Mouse (Mus musculus) forebrain, embryonic 16.5 days (tissue): Measurements from ENCODE around the gene Rhbdf2. TPM values are rescaled to one million over a fixed set of nuclear protein-coding genes. Genes with fewer than 3 reads are reported as not detected.
A peak's percentile ranks its signal among the peaks of the same experiment; 100 is the strongest.

Experiments used
- ATAC-seq: fragments of 200-750 bp; cut with Nextera tagmentation; 2 replicates; pipeline ENCODE4 v1.8.0; 2017; ENCODE audit warnings: mild to moderate bottlenecking, moderate library complexity
- H3K27ac ChIP-seq: fragments of 300-500 bp; sonication (generic); 2 replicates; pipeline ENCODE4 v1.5.1; 2014; ENCODE audit warnings: low read length, control low read depth
- H3K27me3 ChIP-seq: fragments of 300-500 bp; sonication (generic); replicated peaks from 2 replicates; pipeline ENCODE4 v1.6.1; 2014; ENCODE audit warnings: low read length; ENCODE audit not compliant: control insufficient read depth, insufficient read depth
- H3K36me3 ChIP-seq: fragments of 300-500 bp; sonication (generic); 2 replicates; pipeline ENCODE4 v1.6.1; 2014; ENCODE audit not compliant: control insufficient read depth, insufficient read depth
- H3K4me1 ChIP-seq: fragments of 300-500 bp; sonication (generic); replicated peaks from 2 replicates; pipeline ENCODE4 v1.6.1; 2014; ENCODE audit warnings: low read length; ENCODE audit not compliant: control insufficient read depth, insufficient read depth
- H3K4me2 ChIP-seq: fragments of 300-500 bp; sonication (generic); 2 replicates; pipeline ENCODE4 v1.6.1; 2014; ENCODE audit warnings: mild to moderate bottlenecking, low read length, control low read depth
- H3K4me3 ChIP-seq: fragments of 300-500 bp; sonication (generic); replicated peaks from 2 replicates; pipeline ENCODE4 v1.5.1; 2014; ENCODE audit warnings: mild to moderate bottlenecking, low read length, control low read depth
- H3K9ac ChIP-seq: fragments of 300-500 bp; sonication (generic); replicated peaks from 2 replicates; pipeline ENCODE4 v1.6.1; 2014; ENCODE audit warnings: low read depth, low read length, control low read depth
- H3K9me3 ChIP-seq: fragments of 300-500 bp; sonication (generic); 2 replicates; pipeline ENCODE4 v1.6.1; 2016; ENCODE audit warnings: low read length; ENCODE audit not compliant: control insufficient read depth
- WGBS: fragments of 180-500 bp; shearing (Covaris S2); extraction: QIAGEN DNeasy Blood & Tissue Kit; methylation state at CpG from one replicate; pipeline ENCODE4 v1.1.7; 2014; 5-methylcytosine and 5-hydroxymethylcytosine counted together
- polyA plus RNA-seq: library from polyadenylated mRNA; unstranded; fragments of >200 nt; fragmentation: Nextera tagmentation; extraction: Ambion mirVana; gene quantifications from 2 replicates; pipeline ENCODE4 v1.2.1, GENCODE M21; 2015

Rhbdf2 gene
- polyA plus RNA-seq, 1 experiment from 2014 or later: 1.0 TPM

DNA sequence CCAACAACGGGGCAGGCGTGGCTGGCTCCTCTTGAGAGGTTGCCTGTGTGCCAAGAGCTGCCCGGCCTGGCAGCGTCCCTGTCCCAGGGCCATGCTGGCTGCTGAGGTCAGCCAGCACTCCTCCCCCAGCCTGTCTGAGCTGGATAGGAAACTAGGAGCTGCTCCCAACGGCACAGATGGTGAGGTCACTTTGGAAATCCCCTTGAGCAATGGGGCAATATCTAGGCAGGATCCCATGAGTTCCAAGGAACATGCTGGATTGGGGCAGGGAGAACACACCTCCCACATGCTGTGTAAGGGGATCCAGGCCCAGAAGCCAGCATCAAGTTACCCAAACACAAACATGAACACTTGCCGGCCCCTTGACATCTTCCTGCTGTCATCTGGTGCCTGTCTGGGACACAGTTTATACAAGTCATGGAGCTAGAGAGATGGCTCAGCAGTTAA lies 5.5 kb downstream of the Rhbdf2 start:
- peaks cover 26% of the 10 kb centered on the region for H3K4me1 ChIP-seq
- H3K4me2 ChIP-seq: no peak overlapping the region
- H3K9me3 ChIP-seq: no peaks in the 10 kb centered on the region
- H3K36me3 ChIP-seq: no peaks in the 10 kb centered on the region
- no peak overlapping the region for H3K27ac ChIP-seq
- H3K27me3 ChIP-seq: peaks cover 23% of the 10 kb centered on the region
- WGBS: 40% methylated on average over 6 of the region's 6 CpGs
- H3K9ac ChIP-seq: no peak overlapping the region
- no peak overlapping the region for H3K4me3 ChIP-seq
- peak; percentile 30; the same call in 1 of the 2 replicates for ATAC-seq

DNA sequence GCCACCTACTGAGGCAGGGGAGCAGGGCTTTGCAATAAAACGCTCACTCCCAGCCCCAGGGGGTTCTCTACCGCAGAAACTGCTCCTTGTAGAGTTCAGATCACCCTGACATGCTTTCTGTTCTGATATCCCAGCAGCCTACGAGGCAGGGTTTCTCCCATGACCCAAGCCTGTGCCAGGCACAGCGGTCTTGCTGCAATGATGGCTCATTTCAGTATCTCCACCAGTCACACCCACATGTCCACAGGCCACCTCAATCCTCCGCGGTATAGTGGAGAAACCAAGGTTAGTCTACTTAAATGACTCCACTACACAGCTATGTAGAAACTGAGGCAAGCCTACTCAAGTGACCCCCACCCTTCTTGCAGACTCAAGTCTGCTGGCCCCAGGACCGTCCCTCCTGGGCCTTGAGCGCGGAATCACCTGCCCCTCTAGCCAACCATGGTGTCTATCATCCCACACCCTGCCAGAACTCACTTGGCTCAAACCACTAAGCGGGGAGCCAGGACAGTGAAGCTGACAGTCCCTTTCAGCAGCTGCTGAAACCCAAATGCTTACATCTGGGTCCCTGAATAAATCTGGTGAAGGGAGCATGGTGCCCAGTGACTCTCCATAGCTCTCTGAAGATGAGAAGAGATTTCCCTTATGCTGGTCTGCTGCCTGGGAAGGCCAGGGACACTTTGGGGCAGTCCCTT lies 6.1 kb downstream of the Rhbdf2 start:
- no peak for ATAC-seq
- Histone ChIP-seq H3K36me3 (no peaks in the 10 kb centered on the region), H3K9me3 (no peaks in the 10 kb centered on the region), H3K9ac (no peak overlapping the region), H3K4me2 (no peak overlapping the region), H3K4me3 (no peak overlapping the region), H3K27me3 (peaks cover 23% of the 10 kb centered on the region), H3K27ac (no peak overlapping the region), H3K4me1 (peaks cover 31% of the 10 kb centered on the region)
- 80% methylated on average over 10 of the region's 10 CpGs for WGBS

DNA sequence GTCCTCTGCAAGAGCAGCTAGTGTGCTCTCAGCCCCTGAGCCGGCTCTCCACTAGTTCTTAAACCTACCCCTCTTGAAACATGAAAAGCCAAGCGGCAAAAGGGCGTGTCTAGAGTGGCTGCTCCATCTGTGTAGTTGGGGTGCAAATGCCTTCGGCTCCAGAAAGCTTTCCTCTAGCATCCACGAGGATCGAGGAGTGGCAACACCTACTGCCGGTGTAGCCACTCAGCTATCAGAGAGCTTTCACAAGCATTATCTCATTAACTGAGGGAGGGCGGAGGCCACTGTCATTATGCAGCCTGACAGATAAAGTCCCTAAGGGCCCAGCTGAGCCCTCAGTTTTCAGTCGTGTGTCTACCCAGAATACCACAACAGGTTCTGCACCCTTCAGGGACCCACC lies 6.7 kb downstream of the Rhbdf2 start:
- no peak for ATAC-seq
- no peak overlapping the region for H3K4me2 ChIP-seq
- 44% methylated on average over 9 of the region's 9 CpGs for WGBS
- H3K4me1 ChIP-seq: peaks cover 31% of the 10 kb centered on the region
- H3K9ac ChIP-seq: no peak overlapping the region
- no peaks in the 10 kb centered on the region for H3K9me3 ChIP-seq
- no peak overlapping the region for H3K27ac ChIP-seq
- H3K4me3 ChIP-seq: no peak overlapping the region
- no peaks in the 10 kb centered on the region for H3K36me3 ChIP-seq
- peaks cover 20% of the 10 kb centered on the region for H3K27me3 ChIP-seq

DNA sequence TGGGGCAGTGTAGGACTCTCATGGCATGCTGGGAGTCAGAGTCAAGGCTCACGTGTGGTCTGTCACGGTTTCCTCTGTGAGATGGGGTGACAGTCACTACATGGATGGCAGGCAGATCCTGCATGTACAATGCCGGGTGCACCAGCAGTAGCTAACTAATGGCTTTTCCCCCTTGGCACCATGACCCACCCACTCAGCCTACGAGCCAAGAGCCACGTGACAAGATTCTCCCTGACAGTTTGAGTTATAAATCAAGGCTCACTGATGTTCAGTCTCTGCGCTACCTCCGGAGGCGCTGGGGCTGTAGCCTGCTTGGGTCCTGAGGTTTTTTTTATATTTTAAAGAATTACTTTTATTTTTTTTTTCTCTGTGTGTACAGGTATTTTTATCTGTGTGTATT lies 7.3 kb downstream of the Rhbdf2 start:
- no peak overlapping the region for H3K27ac ChIP-seq
- 71% methylated on average over 8 of the region's 8 CpGs for WGBS

DNA sequence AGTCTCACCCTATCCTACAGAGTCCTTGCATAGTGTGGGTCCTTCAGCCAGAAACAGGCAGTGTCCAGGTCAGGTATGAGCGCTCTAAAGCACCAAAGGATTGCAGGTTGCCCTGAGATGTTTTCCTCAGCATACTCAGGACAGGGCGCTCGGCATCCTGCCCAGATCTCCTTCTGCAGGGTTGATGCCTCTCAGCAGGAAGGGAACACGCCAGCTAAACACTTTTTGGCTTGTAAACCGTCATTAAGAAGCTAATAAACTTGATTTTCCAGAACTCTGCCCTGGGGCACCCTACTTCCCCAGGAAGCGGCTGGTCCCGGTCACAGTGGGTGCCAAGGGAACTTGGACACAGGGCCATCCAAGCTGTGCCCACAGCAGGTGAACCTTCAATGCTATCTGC lies 7.7 kb downstream of the Rhbdf2 start:
- ATAC-seq: no peak
- Histone ChIP-seq H3K36me3 (no peaks in the 10 kb centered on the region), H3K27me3 (peaks cover 13% of the 10 kb centered on the region), H3K4me1 (peaks cover 30% of the 10 kb centered on the region), H3K9ac (no peak overlapping the region), H3K4me3 (no peak overlapping the region), H3K9me3 (no peaks in the 10 kb centered on the region), H3K27ac (no peak overlapping the region), H3K4me2 (no peak overlapping the region)
- WGBS: 89% methylated on average over 7 of the region's 7 CpGs

More for the DNA sequence above, 7.3 kb downstream of the Rhbdf2 start:
- Histone ChIP-seq H3K9ac (no peak overlapping the region), H3K4me2 (no peak overlapping the region), H3K4me1 (peaks cover 31% of the 10 kb centered on the region), H3K27me3 (peaks cover 17% of the 10 kb centered on the region), H3K9me3 (no peaks in the 10 kb centered on the region), H3K36me3 (no peaks in the 10 kb centered on the region), H3K4me3 (no peak overlapping the region)
- ATAC-seq: no peak

DNA sequence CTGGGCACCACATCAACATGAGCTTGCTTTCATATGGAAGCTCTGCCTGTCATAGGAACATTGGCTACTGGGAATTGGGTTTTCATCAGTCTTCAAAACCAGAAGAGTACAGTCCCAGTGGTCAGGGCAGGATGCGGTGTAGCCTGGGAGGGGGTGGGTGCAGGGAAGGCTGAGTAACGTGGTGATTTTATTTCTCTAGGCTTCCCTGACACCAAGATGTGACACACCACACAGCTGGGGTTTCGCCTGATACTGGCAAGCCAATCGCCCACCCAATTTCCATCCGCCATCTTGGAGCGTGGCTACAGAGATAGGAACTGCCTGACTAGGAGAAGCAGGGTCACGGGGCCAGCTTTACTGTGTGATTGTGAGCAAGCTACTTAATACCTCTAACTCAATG lies 8.2 kb downstream of the Rhbdf2 start:
- Histone ChIP-seq H3K9me3 (no peaks in the 10 kb centered on the region), H3K36me3 (no peaks in the 10 kb centered on the region), H3K27ac (no peak overlapping the region), H3K4me2 (no peak overlapping the region), H3K9ac (no peak overlapping the region), H3K4me3 (no peak overlapping the region), H3K27me3 (peaks cover 8% of the 10 kb centered on the region), H3K4me1 (peaks cover 25% of the 10 kb centered on the region)
- no peak for ATAC-seq
- WGBS: 91% methylated on average over 7 of the region's 7 CpGs

DNA sequence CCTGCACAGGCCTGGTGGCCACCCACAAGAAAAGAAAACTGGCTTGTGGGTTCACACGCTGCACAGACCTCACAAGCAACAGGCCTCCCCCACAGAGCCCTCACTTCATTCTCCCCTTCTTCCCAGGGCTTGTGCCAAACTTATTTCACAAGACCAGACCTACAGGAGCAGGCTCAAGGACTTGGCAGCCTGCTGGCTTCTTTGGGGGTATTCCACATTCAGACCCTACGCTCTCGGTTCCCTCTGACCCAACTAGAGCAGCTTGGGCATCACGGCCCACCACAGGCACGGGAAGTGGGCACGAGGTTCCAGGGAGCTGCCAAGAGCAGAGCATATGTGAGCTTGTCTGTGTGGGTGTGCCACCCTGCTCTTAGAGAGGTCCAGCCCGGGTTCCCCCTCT lies 9.2 kb downstream of the Rhbdf2 start:
- Histone ChIP-seq H3K4me3 (no peak overlapping the region), H3K9me3 (no peaks in the 10 kb centered on the region), H3K4me2 (no peak overlapping the region), H3K27ac (no peak overlapping the region), H3K4me1 (peaks cover 23% of the 10 kb centered on the region), H3K9ac (no peak overlapping the region), H3K36me3 (no peaks in the 10 kb centered on the region), H3K27me3 (peaks cover 1% of the 10 kb centered on the region; the same call in 1 of the 2 replicates)
- peak; percentile 15; the same call in 1 of the 2 replicates for ATAC-seq
- WGBS: 54% methylated on average over 7 of the region's 7 CpGs

DNA sequence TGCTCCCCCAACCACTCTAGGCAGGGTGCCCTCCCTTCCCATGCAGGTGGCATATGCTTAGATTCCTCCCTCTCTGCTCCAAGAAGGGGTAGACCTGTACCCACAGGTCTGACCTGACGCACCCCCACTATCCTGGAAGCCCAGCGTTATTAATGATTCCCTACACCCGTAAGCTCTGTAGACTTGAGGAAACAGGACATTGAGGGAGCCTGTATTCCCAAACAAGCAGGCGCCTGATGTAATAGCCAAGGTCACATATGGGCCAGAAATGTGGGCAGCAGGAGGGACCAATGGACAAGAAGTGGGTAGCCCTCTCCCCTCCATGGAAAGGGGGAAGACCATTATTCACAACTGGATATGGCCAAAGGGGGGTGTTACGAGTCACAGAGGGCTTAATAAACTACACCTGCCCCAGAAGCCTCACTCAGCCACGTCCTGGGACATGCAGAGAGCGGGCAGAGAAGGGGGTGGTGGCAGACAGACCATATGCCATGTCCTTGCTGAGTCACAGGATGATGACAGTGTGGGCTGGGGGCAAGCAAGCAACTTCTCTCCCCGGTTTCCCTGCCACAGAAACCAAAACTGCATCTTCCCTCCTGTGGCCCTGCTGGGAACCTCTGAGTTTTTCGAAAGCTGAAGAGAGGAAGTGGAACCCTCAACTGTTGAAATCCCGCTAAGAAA lies 10.2 kb downstream of the Rhbdf2 start:
- Histone ChIP-seq H3K9me3 (no peaks in the 10 kb centered on the region), H3K9ac (no peak overlapping the region), H3K4me2 (no peak overlapping the region), H3K36me3 (no peaks in the 10 kb centered on the region), H3K4me3 (no peak overlapping the region), H3K27me3 (no peaks in the 10 kb centered on the region), H3K4me1 (peaks cover 19% of the 10 kb centered on the region), H3K27ac (no peak overlapping the region)
- 75% methylated on average over 10 of the region's 10 CpGs for WGBS
- ATAC-seq: no peak

DNA sequence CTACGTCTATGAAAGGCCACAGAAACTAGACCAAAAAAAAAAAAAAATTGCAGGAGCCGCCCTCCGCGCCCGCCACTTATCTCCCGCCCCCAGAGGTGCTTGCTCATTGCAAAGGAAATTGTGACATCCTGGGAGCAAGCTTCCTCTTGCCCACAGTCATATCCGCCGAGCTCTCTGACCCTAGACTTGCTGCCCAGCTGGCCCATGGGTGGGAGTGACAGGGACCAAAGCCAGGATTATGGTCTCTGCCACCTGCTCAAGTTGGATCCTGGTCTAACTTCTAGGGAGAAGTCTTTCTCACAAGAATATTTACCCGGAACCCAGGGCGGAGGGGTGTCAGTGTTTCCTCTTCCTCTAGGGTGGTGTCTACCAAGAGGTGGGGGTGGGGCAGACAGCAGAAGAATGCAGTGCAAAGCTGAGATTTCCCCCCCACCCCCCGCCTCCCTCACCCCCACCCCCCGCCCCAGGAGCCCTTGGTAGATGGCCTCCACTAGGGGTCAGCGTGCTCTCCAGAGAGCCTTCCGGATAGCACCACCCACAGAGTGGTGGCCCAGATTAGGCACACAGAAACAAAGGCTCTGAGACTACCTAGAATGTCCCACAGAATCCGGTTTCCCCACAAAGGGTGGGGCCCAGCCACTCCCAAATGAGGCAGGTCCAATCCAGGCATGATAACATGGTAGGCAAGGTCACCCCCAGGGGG lies 10.9 kb downstream of the Rhbdf2 start:
- Histone ChIP-seq H3K9me3 (no peaks in the 10 kb centered on the region), H3K36me3 (no peaks in the 10 kb centered on the region), H3K9ac (no peak overlapping the region), H3K4me2 (no peak overlapping the region), H3K27ac (no peak overlapping the region), H3K27me3 (no peaks in the 10 kb centered on the region), H3K4me3 (no peak overlapping the region), H3K4me1 (peaks cover 12% of the 10 kb centered on the region)
- 53% methylated on average over 15 of the region's 15 CpGs for WGBS
- no peak for ATAC-seq
